Mouse (Mus musculus) kidney, adult 9 months (tissue): ENCODE data around the gene Vwa8.

Experiments used
- DNase-seq: peaks from one replicate; pipeline ENCODE4 v3.0.0; 2022

The Vwa8 gene

GRCm38 (mm10) chr14:79106655-79107515 is 258.0 kb downstream of the Vwa8 start:
- peak; percentile 75 for DNase-seq

- no peak for DNase-seq
Measured at GRCm38 (mm10) chr14:79109375-79109774, 260.5 kb downstream of the Vwa8 start.

- DNase-seq: no peak
Measured at GRCm38 (mm10) chr14:79110012-79110411, 261.2 kb downstream of the Vwa8 start.

GRCm38 (mm10) chr14:79112050-79112449 is 263.2 kb downstream of the Vwa8 start:
- DNase-seq: no peak

- no peak for DNase-seq
Measured at GRCm38 (mm10) chr14:79114526-79115383, 265.9 kb downstream of the Vwa8 start.

- no peak for DNase-seq
Measured at GRCm38 (mm10) chr14:79118457-79118856, 269.6 kb downstream of the Vwa8 start.

- no peak for DNase-seq
Measured at GRCm38 (mm10) chr14:79119354-79119753, 270.5 kb downstream of the Vwa8 start.

- no peak for DNase-seq
Measured at GRCm38 (mm10) chr14:79120681-79121080, 271.8 kb downstream of the Vwa8 start.

GRCm38 (mm10) chr14:79123466-79123865 is 274.6 kb downstream of the Vwa8 start:
- no peak for DNase-seq

- peak; percentile 54 for DNase-seq
Measured at GRCm38 (mm10) chr14:79124643-79125042, 275.8 kb downstream of the Vwa8 start.

- DNase-seq: no peak
Measured at GRCm38 (mm10) chr14:79126176-79126575, 277.3 kb downstream of the Vwa8 start.

- DNase-seq: no peak
Measured at GRCm38 (mm10) chr14:79134891-79135334, 286.1 kb downstream of the Vwa8 start.

- no peak for DNase-seq
Measured at GRCm38 (mm10) chr14:79135441-79135840, 286.6 kb downstream of the Vwa8 start.

- DNase-seq: no peak
Measured at GRCm38 (mm10) chr14:79136585-79136984, 287.7 kb downstream of the Vwa8 start.

GRCm38 (mm10) chr14:79137100-79137499 is 288.2 kb downstream of the Vwa8 start:
- no peak for DNase-seq

- DNase-seq: no peak
Measured at GRCm38 (mm10) chr14:79139096-79139651, 290.3 kb downstream of the Vwa8 start.

- DNase-seq: peak; percentile 73
Measured at GRCm38 (mm10) chr14:79139918-79140825, 291.3 kb downstream of the Vwa8 start.

GRCm38 (mm10) chr14:79140826-79141219 is 292.0 kb downstream of the Vwa8 start:
- peak; percentile 57 for DNase-seq

- DNase-seq: no peak
Measured at GRCm38 (mm10) chr14:79142342-79142741, 293.5 kb downstream of the Vwa8 start.

GRCm38 (mm10) chr14:79143696-79144095 is 294.8 kb downstream of the Vwa8 start:
- DNase-seq: no peak

GRCm38 (mm10) chr14:79144278-79145224 is 295.7 kb downstream of the Vwa8 start:
- DNase-seq: no peak
